Mouse (Mus musculus) spleen, adult 18-20 months (tissue): ENCODE data around the gene Kcne1.

Experiments
- DNase-seq, 2 experiments: peaks; one replicate each; pipeline ENCODE4 v3.0.0; 2022; ENCODE audit warnings: mixed read lengths in 2 of 2

Gene Kcne1

DNA sequence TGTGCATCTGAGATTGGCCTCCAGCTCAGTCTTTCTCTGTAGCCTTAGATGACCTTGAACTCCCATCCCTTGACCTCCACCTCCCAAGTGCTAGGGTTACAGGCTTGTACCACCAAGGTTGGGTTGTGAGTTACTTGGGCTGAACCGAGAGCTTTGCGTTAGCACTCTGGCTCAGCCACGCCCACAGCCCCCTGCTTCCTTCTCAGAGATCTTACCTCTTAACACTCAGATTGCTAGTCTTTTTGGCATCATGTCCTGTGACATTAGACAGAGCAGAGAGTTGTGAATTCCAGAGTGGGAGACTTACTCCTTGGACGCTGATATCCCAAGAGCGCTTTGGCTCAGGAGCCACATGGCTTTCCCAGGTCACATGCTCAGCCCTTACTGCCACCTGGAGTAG, 56.8 kb downstream of the Kcne1 start:
- DNase-seq, result no peak

DNA sequence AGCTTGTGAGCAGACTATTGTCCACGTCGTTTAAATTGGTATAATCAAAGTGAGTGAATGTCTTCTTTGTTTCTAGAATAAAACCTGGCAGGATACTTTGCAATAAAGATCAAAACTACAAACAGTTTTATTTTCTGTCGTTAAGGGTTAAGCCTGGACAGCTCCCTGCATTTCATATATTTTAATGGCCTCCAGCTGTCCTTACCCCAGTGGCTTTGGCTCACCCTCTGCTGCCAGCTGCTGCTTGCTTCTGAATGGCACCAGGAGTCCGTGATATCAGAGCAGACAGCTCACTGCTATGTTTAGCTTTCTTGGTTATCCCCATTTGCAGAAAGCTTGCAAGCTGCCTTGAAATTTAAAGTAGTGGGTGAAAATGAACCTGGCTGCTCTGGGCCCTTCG, 57.3 kb downstream of the Kcne1 start:
- no peak for DNase-seq

GRCm38 (mm10) chr16:92301412-92301806, 57.9 kb downstream of the Kcne1 start:
- no peak for DNase-seq

- DNase-seq, result peak; percentile 83 to 88
Measured at GRCm38 (mm10) chr16:92300649-92301411, 58.4 kb downstream of the Kcne1 start, which contains the start of gene Smim11. TSS of gene Smim11 (plus strand) at chr16:92301286.
